Mouse (Mus musculus) MEL (cell line): ENCODE data around the gene Bcl3. TPM values are rescaled to one million over a fixed set of nuclear protein-coding genes. Genes with fewer than 3 reads are reported as not detected.
A peak's percentile ranks its signal among the peaks of the same experiment; 100 is the strongest.

ENCODE experiments used
- DNase-seq: peaks from one replicate; pipeline ENCODE4 v3.0.0; 2011; ENCODE audit warnings: low read depth, low spot score
- H3K27ac ChIP-seq: 2 replicates; pipeline ENCODE4 v1.5.1; 2012; ENCODE audit warnings: low read depth, mild to moderate bottlenecking, control low read depth, low read length, moderate library complexity; ENCODE audit not compliant: control insufficient read depth
- H3K27me3 ChIP-seq, 2 experiments: fragments of 150-350 bp in 1 of 2; sonication (generic) in 1 of 2; 2 replicates each; pipeline ENCODE4 v1.6.1; 2012; ENCODE audit warnings: low read length in 2 of 2, mild to moderate bottlenecking in 2 of 2, improper control_type of control experiment in 1 of 2, moderate library complexity in 1 of 2; ENCODE audit not compliant: insufficient read depth in 2 of 2, control insufficient read depth in 1 of 2
- H3K36me3 ChIP-seq, 2 experiments: 2 replicates each; pipeline ENCODE4 v1.6.1; 2012 to 2014; ENCODE audit warnings: low read length in 2 of 2, improper control_type of control experiment in 1 of 2, inconsistent platforms in 1 of 2, mild to moderate bottlenecking in 1 of 2; ENCODE audit not compliant: insufficient read depth in 2 of 2, control insufficient read depth in 1 of 2
- H3K4me1 ChIP-seq, 2 experiments: fragments of 150-350 bp in 1 of 2; sonication (generic) in 1 of 2; 2 replicates each; pipeline ENCODE4 v1.6.1; 2012; ENCODE audit warnings: low read length in 2 of 2, improper control_type of control experiment in 1 of 2, mild to moderate bottlenecking in 1 of 2; ENCODE audit not compliant: insufficient read depth in 2 of 2, control insufficient read depth in 1 of 2
- H3K4me3 ChIP-seq, 2 experiments: fragments of 150-350 bp in 1 of 2; sonication (generic) in 1 of 2; 2 replicates each; pipeline ENCODE4 v1.5.1; 2012; ENCODE audit warnings: low read depth in 2 of 2, low read length in 2 of 2, mild to moderate bottlenecking in 2 of 2, moderate library complexity in 2 of 2, control low read depth in 1 of 2, improper control_type of control experiment in 1 of 2; ENCODE audit not compliant: control insufficient read depth in 1 of 2, insufficient read depth in 1 of 2
- H3K79me2 ChIP-seq: 2 replicates; pipeline ENCODE4 v1.6.1; 2012; ENCODE audit warnings: mild to moderate bottlenecking, low read length, moderate library complexity; ENCODE audit not compliant: control insufficient read depth, poor library complexity, insufficient read depth
- H3K9ac ChIP-seq: 2 replicates; pipeline ENCODE4 v1.6.1; 2012; ENCODE audit warnings: low read depth, mild to moderate bottlenecking, control low read depth, low read length, moderate library complexity; ENCODE audit not compliant: control insufficient read depth, poor library complexity, severe bottlenecking
- H3K9me3 ChIP-seq: fragments of 150-350 bp; sonication (generic); replicated peaks from 2 replicates; pipeline ENCODE4 v1.6.1; 2012; ENCODE audit warnings: mild to moderate bottlenecking, low read length, improper control_type of control experiment, moderate library complexity; ENCODE audit not compliant: insufficient read depth
- CHD1 ChIP-seq: IDR thresholded peaks from 2 replicates; pipeline ENCODE4 v1.6.1; 2012; ENCODE audit warnings: low read depth, mild to moderate bottlenecking, inconsistent platforms, low read length, improper control_type of control experiment
- CTCF ChIP-seq, 3 experiments: IDR thresholded peaks in 2 of 3; conservative IDR thresholded peaks in 1 of 3; 2 replicates each; pipeline ENCODE4 v1.5.1; 2011 to 2012; ENCODE audit warnings: low read length in 3 of 3, low read depth in 2 of 3, mild to moderate bottlenecking in 2 of 3, improper control_type of control experiment in 1 of 3, inconsistent platforms in 1 of 3, mixed read lengths in 1 of 3, moderate library complexity in 1 of 3; ENCODE audit not compliant: control insufficient read depth in 1 of 3, insufficient read depth in 1 of 3, poor library complexity in 1 of 3, severe bottlenecking in 1 of 3
- ELF1 ChIP-seq: IDR thresholded peaks from 2 replicates; pipeline ENCODE4 v1.6.1; 2014; ENCODE audit warnings: low read depth, mild to moderate bottlenecking, inconsistent platforms, low read length, improper control_type of control experiment, moderate library complexity
- ETS1 ChIP-seq: IDR thresholded peaks from 2 replicates; pipeline ENCODE4 v1.6.1; 2012; ENCODE audit warnings: low read depth, mild to moderate bottlenecking, inconsistent platforms, low read length, improper control_type of control experiment, moderate library complexity
- GABPA ChIP-seq: IDR thresholded peaks from 2 replicates; pipeline ENCODE4 v1.6.1; 2012; ENCODE audit warnings: low read depth, mild to moderate bottlenecking, inconsistent platforms, low read length, improper control_type of control experiment, moderate library complexity
- GATA1 ChIP-seq: IDR thresholded peaks from 2 replicates; pipeline ENCODE4 v1.6.1; 2011; ENCODE audit warnings: low read depth, low read length, improper control_type of control experiment
- HCFC1 ChIP-seq: IDR thresholded peaks from 2 replicates; pipeline ENCODE4 v1.6.1; 2012; ENCODE audit warnings: low read depth, mild to moderate bottlenecking, inconsistent platforms, low read length, improper control_type of control experiment, moderate library complexity
- MAFK ChIP-seq: IDR thresholded peaks from 2 replicates; pipeline ENCODE4 v1.6.1; 2011; ENCODE audit warnings: low read depth, mild to moderate bottlenecking, low read length, improper control_type of control experiment, borderline replicate concordance
- MAX ChIP-seq: IDR thresholded peaks from 2 replicates; pipeline ENCODE4 v1.6.1; 2011; ENCODE audit warnings: low read length, improper control_type of control experiment
- MAZ ChIP-seq: IDR thresholded peaks from 2 replicates; pipeline ENCODE4 v1.6.1; 2012; ENCODE audit warnings: low read depth, mild to moderate bottlenecking, inconsistent platforms, low read length, improper control_type of control experiment
- MYB ChIP-seq: IDR thresholded peaks from 2 replicates; pipeline ENCODE4 v1.6.1; 2011; ENCODE audit warnings: mild to moderate bottlenecking, low read depth, low read length, improper control_type of control experiment
- MYC ChIP-seq: IDR thresholded peaks from 2 replicates; pipeline ENCODE4 v1.6.1; 2011; ENCODE audit warnings: low read depth, mild to moderate bottlenecking, low read length, improper control_type of control experiment, moderate library complexity
- NELFE ChIP-seq: IDR thresholded peaks from 2 replicates; pipeline ENCODE4 v1.6.1; 2011; ENCODE audit warnings: low read depth, low read length, improper control_type of control experiment
- NRF1 ChIP-seq: IDR thresholded peaks from 2 replicates; pipeline ENCODE4 v1.6.1; 2014; ENCODE audit warnings: low read depth, mild to moderate bottlenecking, inconsistent platforms, low read length, improper control_type of control experiment, moderate library complexity; ENCODE audit not compliant: poor library complexity, insufficient read depth, severe bottlenecking
- POLR2A ChIP-seq, 2 experiments: IDR thresholded peaks; 2 replicates each; pipeline ENCODE4 v1.6.1; 2011 to 2012; ENCODE audit warnings: low read length in 2 of 2, mild to moderate bottlenecking in 2 of 2, control low read depth in 1 of 2, improper control_type of control experiment in 1 of 2, low read depth in 1 of 2, moderate library complexity in 1 of 2; ENCODE audit not compliant: control insufficient read depth in 1 of 2, insufficient read depth in 1 of 2, poor library complexity in 1 of 2
- POLR2AphosphoS2 ChIP-seq: IDR thresholded peaks from 2 replicates; pipeline ENCODE4 v1.6.1; 2011; ENCODE audit warnings: low read length, improper control_type of control experiment
- RAD21 ChIP-seq: IDR thresholded peaks from 2 replicates; pipeline ENCODE4 v1.6.1; 2011; ENCODE audit warnings: mild to moderate bottlenecking, low read depth, low read length, improper control_type of control experiment
- RCOR1 ChIP-seq: IDR thresholded peaks from 2 replicates; pipeline ENCODE4 v1.6.1; 2012; ENCODE audit warnings: low read depth, mild to moderate bottlenecking, inconsistent platforms, low read length, improper control_type of control experiment
- SIN3A ChIP-seq: IDR thresholded peaks from 2 replicates; pipeline ENCODE4 v1.6.1; 2012; ENCODE audit warnings: low read length, improper control_type of control experiment, inconsistent platforms
- SMC3 ChIP-seq: IDR thresholded peaks from 2 replicates; pipeline ENCODE4 v1.6.1; 2011; ENCODE audit warnings: low read depth, low read length, improper control_type of control experiment
- TAL1 ChIP-seq: IDR thresholded peaks from 2 replicates; pipeline ENCODE4 v1.6.1; 2012; ENCODE audit warnings: mild to moderate bottlenecking, inconsistent platforms, low read length, moderate library complexity, mixed read lengths
- UBTF ChIP-seq: IDR thresholded peaks from 2 replicates; pipeline ENCODE4 v1.6.1; 2012; ENCODE audit warnings: low read depth, mild to moderate bottlenecking, inconsistent platforms, low read length, improper control_type of control experiment, moderate library complexity, borderline replicate concordance; ENCODE audit not compliant: insufficient read depth
- USF2 ChIP-seq, 2 experiments: IDR thresholded peaks; 2 replicates each; pipeline ENCODE4 v1.6.1; 2011 to 2012; ENCODE audit warnings: improper control_type of control experiment in 2 of 2, low read length in 2 of 2, borderline replicate concordance in 1 of 2, inconsistent platforms in 1 of 2, low read depth in 1 of 2, mild to moderate bottlenecking in 1 of 2; ENCODE audit not compliant: insufficient read depth in 1 of 2
- ZC3H11A ChIP-seq: IDR thresholded peaks from 2 replicates; pipeline ENCODE4 v1.6.1; 2012; ENCODE audit warnings: low read depth, mild to moderate bottlenecking, inconsistent platforms, low read length, improper control_type of control experiment
- ZKSCAN1 ChIP-seq: IDR thresholded peaks from 2 replicates; pipeline ENCODE4 v1.6.1; 2012; ENCODE audit warnings: low read depth, mild to moderate bottlenecking, inconsistent platforms, low read length, improper control_type of control experiment, moderate library complexity
- ZMIZ1 ChIP-seq: IDR thresholded peaks from 2 replicates; pipeline ENCODE4 v1.6.1; 2012; ENCODE audit warnings: low read depth, mild to moderate bottlenecking, inconsistent platforms, low read length, improper control_type of control experiment, moderate library complexity
- polyA plus RNA-seq, 2 experiments: library from polyadenylated mRNA; stranded (reverse) in 1 of 2; unstranded in 1 of 2; fragments of >175 nt in 1 of 2; fragments of >200 nt in 1 of 2; gene quantifications; 2 replicates each; pipeline versions ENCODE4 v1.2.1 to v1.2.4; 2012; ENCODE audit warnings: low replicate concordance in 2 of 2, low read depth in 1 of 2; ENCODE audit not compliant: insufficient read length in 2 of 2, insufficient read depth in 1 of 2, missing spikeins in 1 of 2
- total RNA-seq: library from RNA; depleted of rRNA; stranded (reverse); fragments of 300-350 nt; gene quantifications from 2 replicates; pipeline ENCODE4 v1.2.3, GENCODE M21; 2012

The Bcl3 gene
- total and polyA plus RNA-seq, 3 experiments, result 2.7 to 6.7 TPM; not detected in 1

- TF ChIP-seq SIN3A (0 out of 2 replicates have a peak, but pooled peaks have one; percentile 57), RCOR1 (no peak), MAX (no peak), MYB (no peak), MAZ (peak; percentile 89), ZMIZ1 (0 out of 2 replicates have a peak, but pooled peaks have one; percentile 59), TAL1 (no peak), MYC (no peak), POLR2AphosphoS2 (no peak), NELFE (peak; percentile 52; the same call in 1 of the 2 replicates), CTCF (IDR thresholded peaks at IDR 0.05 in 2 of 3, conservative IDR thresholded peaks at IDR 0.05 in 1 of 3; ENCODE audit: control insufficient read depth in 1 of 3, insufficient read depth in 1 of 3, low read depth in 2 of 3, low read length in 3 of 3, poor library complexity in 1 of 3, severe bottlenecking in 1 of 3) (no peak), RAD21 (no peak), ETS1 (0 out of 2 replicates have a peak, but pooled peaks have one; percentile 26), CHD1 (no peak), MAFK (no peak), GABPA (no peak), POLR2A (IDR thresholded peaks at IDR 0.05; ENCODE audit: control insufficient read depth in 1 of 2, insufficient read depth in 1 of 2, low read depth in 1 of 2, low read length in 2 of 2, poor library complexity in 1 of 2) (peak in 1 of 2 experiments; percentile 39; a peak in 1 of 4 replicates), ELF1 (no peak), ZKSCAN1 (no peak), SMC3 (no peak), ZC3H11A (no peak)
Observed at GRCm38 (mm10) chr7:19824182-19824973, 1.8 kb upstream of the Bcl3 start (continued).

DNA sequence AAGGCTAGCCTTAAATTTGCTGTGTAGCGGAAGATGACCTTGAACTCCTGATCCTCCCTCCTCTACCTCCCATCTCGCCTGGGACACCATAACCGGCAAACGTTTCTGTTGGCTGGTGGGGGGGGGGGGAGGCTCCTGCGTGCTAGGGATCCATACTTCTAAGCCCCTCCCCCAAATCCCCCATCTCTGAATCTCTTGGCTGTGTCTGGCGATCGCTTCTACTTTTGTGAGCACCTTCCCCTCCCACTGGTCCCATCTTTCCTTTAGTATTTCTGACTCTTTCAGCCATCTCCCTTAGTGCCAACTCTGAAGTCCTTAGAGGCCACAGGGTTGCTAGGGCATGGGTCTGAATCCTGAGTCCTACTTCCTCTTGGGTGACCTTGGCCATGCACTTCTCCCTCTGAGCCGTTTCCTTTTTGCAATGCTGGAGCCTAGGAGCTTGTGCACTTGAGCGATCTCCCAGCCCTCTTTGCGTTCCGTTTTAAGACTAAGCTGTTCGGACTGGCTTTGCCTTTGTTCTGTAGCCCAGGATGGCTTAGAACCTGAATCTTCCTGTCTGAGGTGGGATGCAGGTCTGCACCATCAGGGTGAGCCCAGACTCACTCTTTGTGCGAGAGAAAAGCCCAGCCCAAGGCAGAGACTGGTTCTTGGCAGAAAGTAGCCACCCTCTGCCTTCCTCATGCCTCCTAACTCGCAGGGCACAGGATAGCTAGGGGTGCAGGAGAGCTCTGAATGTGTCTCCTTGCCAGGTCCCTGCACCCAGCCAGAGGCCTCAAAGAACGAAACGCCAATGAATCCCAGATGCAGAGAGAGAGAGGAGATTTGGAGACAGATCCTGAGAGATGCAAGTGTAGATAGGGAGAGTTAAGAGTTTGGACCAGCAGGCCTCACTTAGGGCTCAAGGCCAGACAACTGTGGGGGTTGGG is 949 bp upstream of the Bcl3 start:
- H3K4me3 ChIP-seq, result peak overlapping the region; percentile 62

More for the DNA sequence above, 949 bp upstream of the Bcl3 start:
- Histone ChIP-seq H3K79me2 (no peaks in the 10 kb centered on the region; the same call in 1 of the 2 replicates), H3K27ac (peak overlapping the region; percentile 78), H3K9ac (peak overlapping the region; percentile 76), H3K4me1 (peaks cover 4 to 19% of the 10 kb centered on the region in 2 experiments), H3K9me3 (no peaks in the 10 kb centered on the region), H3K27me3 (no peaks in the 10 kb centered on the region), H3K36me3 (peaks cover 0 to 10% of the 10 kb centered on the region in 2 experiments; a peak in 2 of 4 replicates)
- peak; percentile 83 for DNase-seq
- TF ChIP-seq CTCF (IDR thresholded peaks at IDR 0.05 in 2 of 3, conservative IDR thresholded peaks at IDR 0.05 in 1 of 3; ENCODE audit: control insufficient read depth in 1 of 3, insufficient read depth in 1 of 3, low read depth in 2 of 3, low read length in 3 of 3, poor library complexity in 1 of 3, severe bottlenecking in 1 of 3) (no peak), SIN3A (no peak), UBTF (no peak), MYC (0 out of 2 replicates have a peak, but pooled peaks have one; percentile 6), SMC3 (no peak), RCOR1 (0 out of 2 replicates have a peak, but pooled peaks have one; percentile 1), POLR2A (IDR thresholded peaks at IDR 0.05; ENCODE audit: control insufficient read depth in 1 of 2, insufficient read depth in 1 of 2, low read depth in 1 of 2, low read length in 2 of 2, poor library complexity in 1 of 2) (0 out of 4 replicates have a peak, but pooled peaks of 1 of the 2 experiments have one; percentile 9), HCFC1 (0 out of 2 replicates have a peak, but pooled peaks have one; percentile 12), GATA1 (peak; percentile 28; the same call in 1 of the 2 replicates), USF2 (IDR thresholded peaks at IDR 0.05; ENCODE audit: borderline replicate concordance in 1 of 2, insufficient read depth in 1 of 2, low read depth in 1 of 2, low read length in 2 of 2) (no peak), NRF1 (no peak), ZC3H11A (no peak), POLR2AphosphoS2 (no peak), MAX (0 out of 2 replicates have a peak, but pooled peaks have one; percentile 11)
